Mouse (Mus musculus) neural tube, embryonic 14.5 days (tissue): ENCODE data around the gene Csrp2. TPM values are rescaled to one million over a fixed set of nuclear protein-coding genes. Genes with fewer than 3 reads are reported as not detected.
A peak's percentile ranks its signal among the peaks of the same experiment; 100 is the strongest.

Experiments
- ATAC-seq: fragments of 200-750 bp; cut with Nextera tagmentation; 2 replicates; pipeline ENCODE4 v1.8.0; 2017; ENCODE audit warnings: low read depth, mild to moderate bottlenecking, moderate TSS enrichment, moderate library complexity
- H3K27ac ChIP-seq: fragments of 300-500 bp; sonication (generic); 2 replicates; pipeline ENCODE4 v1.5.1; 2014; ENCODE audit warnings: low read depth, mild to moderate bottlenecking, control low read depth, low read length, moderate library complexity, mixed read lengths
- H3K27me3 ChIP-seq: fragments of 300-500 bp; sonication (generic); 2 replicates; pipeline ENCODE4 v1.6.1; 2014; ENCODE audit warnings: low read length; ENCODE audit not compliant: control insufficient read depth, insufficient read depth
- H3K36me3 ChIP-seq: fragments of 300-500 bp; sonication (generic); 2 replicates; pipeline ENCODE4 v1.6.1; 2014; ENCODE audit warnings: low read length, mixed read lengths; ENCODE audit not compliant: control insufficient read depth, insufficient read depth
- H3K4me1 ChIP-seq: fragments of 300-500 bp; sonication (generic); 2 replicates; pipeline ENCODE4 v1.6.1; 2014; ENCODE audit warnings: low read length; ENCODE audit not compliant: control insufficient read depth, insufficient read depth
- H3K4me2 ChIP-seq: fragments of 300-500 bp; sonication (generic); 2 replicates; pipeline ENCODE4 v1.6.1; 2014; ENCODE audit warnings: mild to moderate bottlenecking, low read depth, low read length, control low read depth
- H3K4me3 ChIP-seq: fragments of 300-500 bp; sonication (generic); 2 replicates; pipeline ENCODE4 v1.5.1; 2014; ENCODE audit warnings: low read depth, low read length, control low read depth, mixed read lengths
- H3K9ac ChIP-seq: fragments of 300-500 bp; sonication (generic); replicated peaks from 2 replicates; pipeline ENCODE4 v1.6.1; 2014; ENCODE audit warnings: low read depth, mild to moderate bottlenecking, control low read depth, low read length, mixed read lengths
- H3K9me3 ChIP-seq: fragments of 300-500 bp; sonication (generic); 2 replicates; pipeline ENCODE4 v1.6.1; 2016; ENCODE audit warnings: low read length; ENCODE audit not compliant: control insufficient read depth
- WGBS: fragments of 180-500 bp; shearing (Covaris S2); extraction: QIAGEN DNeasy Blood & Tissue Kit; methylation state at CpG from one replicate; pipeline ENCODE4 v1.1.7; 2014; 5-methylcytosine and 5-hydroxymethylcytosine counted together
- polyA plus RNA-seq: library from polyadenylated mRNA; unstranded; fragments of >200 nt; fragmentation: Nextera tagmentation; extraction: Ambion mirVana; gene quantifications from 2 replicates; pipeline ENCODE4 v1.2.1, GENCODE M21; 2014

Csrp2 gene
- polyA plus RNA-seq, 1 experiment from 2014 or later: 137 TPM

DNA sequence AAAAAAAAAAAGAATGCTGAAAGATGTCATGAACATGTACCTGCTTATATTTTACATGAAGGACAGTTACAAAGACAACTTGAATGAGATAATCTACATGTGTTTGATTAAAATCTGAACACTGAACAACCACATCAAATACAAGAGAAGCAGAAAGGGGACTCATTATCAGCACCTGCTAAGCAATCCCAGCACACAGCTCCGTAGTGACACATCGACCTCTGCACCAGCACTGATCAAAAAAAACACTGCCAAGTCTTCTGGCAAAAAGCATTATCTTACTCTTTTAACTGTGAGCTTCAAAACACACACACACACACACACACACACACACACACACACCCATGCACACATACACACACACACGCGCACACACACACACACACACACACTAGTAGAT is 32.2 kb downstream of the Csrp2 start:
- Histone ChIP-seq H3K9me3 (no peaks in the 10 kb centered on the region), H3K27me3 (no peaks in the 10 kb centered on the region), H3K9ac (no peak overlapping the region), H3K4me3 (no peak overlapping the region), H3K4me2 (no peak overlapping the region), H3K27ac (no peak overlapping the region), H3K4me1 (no peaks in the 10 kb centered on the region), H3K36me3 (peaks cover 12% of the 10 kb centered on the region; the same call in 1 of the 2 replicates)
- 96% methylated on average over 4 of the region's 4 CpGs for WGBS
- ATAC-seq: no peak

DNA sequence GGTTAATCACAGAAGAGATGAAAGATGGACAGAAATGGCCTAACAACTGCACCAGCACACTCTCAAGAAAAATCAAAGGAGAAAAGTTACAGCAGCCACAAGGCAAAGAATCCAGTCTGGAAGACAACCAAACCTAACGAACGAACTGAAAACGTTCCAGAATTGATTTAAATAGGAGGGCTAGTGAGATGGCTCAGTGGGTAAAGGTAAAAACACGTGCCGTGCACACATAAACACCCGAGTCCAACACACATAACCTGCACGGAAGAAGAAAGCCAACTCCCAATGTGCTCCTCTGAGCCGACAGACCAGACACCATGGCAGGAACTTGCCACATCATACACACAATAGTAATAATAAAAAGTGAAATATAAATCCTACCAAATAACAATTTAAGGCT is 32.7 kb downstream of the Csrp2 start:
- Histone ChIP-seq H3K4me3 (no peak overlapping the region), H3K36me3 (peaks cover 12% of the 10 kb centered on the region; the same call in 1 of the 2 replicates), H3K27ac (no peak overlapping the region), H3K4me1 (no peaks in the 10 kb centered on the region), H3K27me3 (no peaks in the 10 kb centered on the region), H3K9ac (no peak overlapping the region), H3K4me2 (no peak overlapping the region), H3K9me3 (no peaks in the 10 kb centered on the region)
- WGBS: 86% methylated on average over 8 of the region's 8 CpGs
- ATAC-seq: no peak

DNA sequence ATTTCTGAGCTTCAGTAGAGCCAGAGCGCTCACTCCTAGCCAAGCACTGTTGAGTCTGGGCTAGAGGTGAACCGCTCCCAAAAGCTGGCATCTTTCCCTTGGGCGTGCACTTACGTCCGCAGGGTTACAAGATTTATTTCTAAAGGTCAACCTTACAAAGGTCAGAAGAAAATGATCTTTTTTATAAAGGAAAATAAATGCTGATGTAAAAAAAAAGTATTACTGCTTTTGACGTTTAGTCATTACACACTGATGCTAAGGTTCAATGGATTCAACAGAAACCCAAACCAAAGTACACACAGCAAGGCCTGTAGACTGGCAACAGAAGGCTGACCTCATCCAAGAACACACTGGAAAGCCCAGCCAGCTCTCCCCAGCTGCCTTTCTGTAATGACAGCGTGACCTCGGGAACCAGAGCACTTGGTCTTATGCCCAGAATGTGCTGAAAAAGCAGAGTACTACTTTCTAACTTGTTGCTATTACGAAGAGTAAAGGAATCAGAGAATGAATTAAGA is 33.4 kb downstream of the Csrp2 start:
- 64% methylated on average over 9 of the region's 9 CpGs for WGBS
- ATAC-seq: peak; percentile 82; the same call in 1 of the 2 replicates
- H3K9ac ChIP-seq: no peak overlapping the region
- no peak overlapping the region for H3K4me2 ChIP-seq
- no peak overlapping the region for H3K4me3 ChIP-seq
- H3K36me3 ChIP-seq: peaks cover 12% of the 10 kb centered on the region; the same call in 1 of the 2 replicates
- no peaks in the 10 kb centered on the region for H3K9me3 ChIP-seq
- no peaks in the 10 kb centered on the region for H3K27me3 ChIP-seq
- H3K4me1 ChIP-seq: no peaks in the 10 kb centered on the region
- no peak overlapping the region for H3K27ac ChIP-seq

DNA sequence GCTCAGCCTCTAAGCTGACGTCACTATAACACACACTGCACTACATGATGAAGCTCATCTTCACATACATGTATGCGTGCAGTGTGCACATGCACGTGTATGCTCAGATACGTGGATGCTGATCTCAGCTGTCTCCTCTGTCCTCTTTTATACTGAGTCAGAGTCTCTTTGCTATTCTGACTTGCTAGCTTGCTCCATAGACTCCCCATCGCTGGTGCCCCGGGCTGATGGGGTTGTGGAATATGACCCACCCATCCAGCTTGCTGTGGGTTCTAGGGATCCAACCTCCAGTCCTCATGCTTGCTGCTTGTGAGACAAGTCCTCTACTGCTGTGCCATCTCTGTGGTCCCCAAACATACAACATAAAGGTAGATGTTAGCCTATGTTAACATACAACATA is 39.3 kb downstream of the Csrp2 start:
- WGBS: 97% methylated on average over 6 of the region's 6 CpGs
- no peak overlapping the region for H3K27ac ChIP-seq
- no peak overlapping the region for H3K9ac ChIP-seq
- no peak overlapping the region for H3K4me3 ChIP-seq
- H3K4me2 ChIP-seq: no peak overlapping the region
- no peak for ATAC-seq
- H3K4me1 ChIP-seq: no peaks in the 10 kb centered on the region
- H3K36me3 ChIP-seq: peaks cover 18% of the 10 kb centered on the region
- H3K27me3 ChIP-seq: no peaks in the 10 kb centered on the region
- H3K9me3 ChIP-seq: no peaks in the 10 kb centered on the region

DNA sequence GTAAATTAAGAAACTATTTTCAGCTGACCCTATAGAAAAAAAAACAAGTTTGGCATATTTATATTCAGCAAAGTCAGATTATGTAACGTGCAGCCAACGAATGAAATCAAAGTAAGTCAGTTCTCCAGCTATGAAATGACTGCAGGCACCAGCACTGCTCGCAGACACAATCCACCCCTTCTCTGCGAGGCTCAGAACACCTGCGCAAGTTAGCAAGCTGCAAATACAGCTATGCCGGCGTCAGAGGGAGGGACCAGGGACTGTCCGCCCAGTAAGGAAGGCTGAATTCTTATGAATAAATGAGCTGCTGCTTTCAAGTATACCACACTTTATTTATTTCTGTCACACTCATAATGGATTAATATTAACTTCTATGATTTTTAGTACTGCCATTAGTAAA is 40.2 kb downstream of the Csrp2 start:
- Histone ChIP-seq H3K27me3 (no peaks in the 10 kb centered on the region), H3K4me1 (no peaks in the 10 kb centered on the region), H3K36me3 (peaks cover 18% of the 10 kb centered on the region), H3K4me2 (no peak overlapping the region), H3K4me3 (no peak overlapping the region), H3K27ac (no peak overlapping the region), H3K9ac (no peak overlapping the region), H3K9me3 (no peaks in the 10 kb centered on the region)
- WGBS: 95% methylated on average over 8 of the region's 8 CpGs
- ATAC-seq: no peak

DNA sequence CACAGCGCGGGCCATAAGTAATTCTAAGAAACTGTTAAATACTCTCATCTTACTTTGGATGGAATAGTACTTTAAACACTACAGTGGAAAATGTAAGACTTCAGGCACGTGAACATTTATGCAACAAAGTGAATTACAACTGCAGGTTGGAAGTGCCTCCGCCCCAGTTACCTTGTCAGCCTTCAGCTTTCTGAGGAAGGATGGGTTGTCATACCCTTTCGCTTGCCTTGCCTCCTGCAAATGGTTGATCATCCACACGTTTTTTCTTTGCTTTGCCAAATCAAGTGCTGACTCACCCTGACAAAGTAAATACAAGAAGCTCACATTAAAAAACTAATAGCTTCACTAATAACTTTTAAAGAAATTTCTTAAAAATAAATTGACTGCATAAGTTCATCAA is 41.3 kb downstream of the Csrp2 start:
- Histone ChIP-seq H3K4me1 (no peaks in the 10 kb centered on the region), H3K9ac (no peak overlapping the region), H3K4me2 (no peak overlapping the region), H3K4me3 (no peak overlapping the region), H3K27ac (no peak overlapping the region), H3K27me3 (no peaks in the 10 kb centered on the region), H3K36me3 (peaks cover 9% of the 10 kb centered on the region), H3K9me3 (no peaks in the 10 kb centered on the region)
- no peak for ATAC-seq
- WGBS: 93% methylated on average over 6 of the region's 6 CpGs

DNA sequence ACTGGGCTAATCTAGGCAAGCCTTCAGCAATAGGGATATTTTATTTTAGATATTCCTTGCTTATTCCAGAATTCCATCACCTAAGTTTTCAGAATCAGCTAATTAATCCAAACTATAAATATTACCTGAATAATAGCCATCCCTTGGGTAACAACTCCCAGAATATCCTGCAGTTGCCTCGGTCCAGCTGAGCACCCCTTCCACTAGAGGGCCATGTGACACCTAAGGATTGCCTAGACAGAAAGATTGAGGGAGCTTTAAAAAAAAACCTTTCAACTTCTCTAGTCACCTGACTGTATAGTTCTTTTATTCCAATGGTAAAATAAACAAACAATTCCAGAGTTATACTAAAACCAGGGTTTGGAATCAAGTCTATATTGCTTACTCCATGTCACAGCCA is 42.6 kb downstream of the Csrp2 start:
- H3K27me3 ChIP-seq: no peaks in the 10 kb centered on the region
- peaks cover 9% of the 10 kb centered on the region for H3K36me3 ChIP-seq
- no peaks in the 10 kb centered on the region for H3K9me3 ChIP-seq
- ATAC-seq: no peak
- 28% methylated on average over 1 of the region's 1 CpGs for WGBS
- H3K4me2 ChIP-seq: no peak overlapping the region
- no peak overlapping the region for H3K27ac ChIP-seq
- H3K4me1 ChIP-seq: no peaks in the 10 kb centered on the region
- H3K4me3 ChIP-seq: no peak overlapping the region
- H3K9ac ChIP-seq: no peak overlapping the region

DNA sequence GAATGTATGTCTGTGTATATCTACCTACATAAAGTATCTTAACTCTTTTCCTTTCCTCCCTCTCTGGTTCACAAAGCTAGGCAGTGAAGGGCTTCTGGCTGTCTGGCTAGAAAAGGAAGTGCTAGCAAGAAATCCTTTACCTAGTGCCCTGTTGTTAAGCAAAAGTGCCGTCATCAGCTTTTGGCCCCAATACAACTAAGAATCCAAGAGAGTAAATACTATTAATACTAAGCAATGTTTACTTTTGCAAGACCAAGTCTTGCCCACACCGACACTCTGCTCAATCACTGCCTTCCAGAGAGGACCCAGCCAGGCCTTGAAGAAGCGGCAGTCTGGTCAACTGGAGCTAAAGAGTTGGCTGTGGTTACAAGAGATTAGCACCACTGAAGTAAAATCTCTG is 51.5 kb downstream of the Csrp2 start:
- Histone ChIP-seq H3K27me3 (no peaks in the 10 kb centered on the region), H3K4me3 (no peak overlapping the region), H3K4me1 (no peaks in the 10 kb centered on the region), H3K36me3 (peaks cover 8% of the 10 kb centered on the region), H3K4me2 (no peak overlapping the region), H3K9me3 (no peaks in the 10 kb centered on the region), H3K27ac (no peak overlapping the region), H3K9ac (no peak overlapping the region)
- no peak for ATAC-seq
- 92% methylated on average over 3 of the region's 3 CpGs for WGBS

DNA sequence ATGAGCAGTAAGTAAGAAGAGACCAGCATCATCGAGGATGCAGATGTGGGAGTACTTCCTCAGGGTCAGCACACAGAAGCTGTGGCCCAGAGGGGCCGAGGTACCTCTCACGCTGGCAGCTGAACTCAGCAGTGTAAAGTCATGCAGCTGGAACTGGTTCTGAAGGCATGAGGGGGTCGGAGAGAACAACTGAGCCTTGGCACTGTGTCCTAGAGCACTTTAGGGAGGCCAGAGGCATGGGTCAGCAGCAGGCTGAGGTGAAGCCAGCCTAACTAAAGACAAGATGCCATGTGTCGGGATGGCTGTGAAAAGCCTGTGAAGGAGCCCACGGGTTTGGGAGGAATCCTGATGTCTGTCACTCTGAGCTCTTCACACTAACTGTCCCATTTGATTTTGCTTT is 51.9 kb downstream of the Csrp2 start:
- Histone ChIP-seq H3K36me3 (peaks cover 8% of the 10 kb centered on the region), H3K27me3 (no peaks in the 10 kb centered on the region), H3K4me1 (no peaks in the 10 kb centered on the region), H3K9me3 (no peaks in the 10 kb centered on the region), H3K27ac (no peak overlapping the region), H3K4me2 (no peak overlapping the region), H3K4me3 (no peak overlapping the region), H3K9ac (no peak overlapping the region)
- no peak for ATAC-seq
- 89% methylated on average over 6 of the region's 6 CpGs for WGBS
